Mouse (Mus musculus) E14TG2a.4 (cell line): ENCODE measurements around the gene Itpr2.

ENCODE experiments used
- H3K27me3 ChIP-seq: 2 replicates; pipeline ENCODE4 v1.6.1; 2014; ENCODE audit warnings: low read length, control low read depth; ENCODE audit not compliant: insufficient read depth
- H3K36me3 ChIP-seq: 2 replicates; pipeline ENCODE4 v1.6.1; 2014; ENCODE audit warnings: low read length, control low read depth; ENCODE audit not compliant: insufficient read depth
- H3K4me1 ChIP-seq: replicated peaks from 2 replicates; pipeline ENCODE4 v1.6.1; 2014; ENCODE audit warnings: low read depth, low read length, control low read depth
- H3K4me3 ChIP-seq: replicated peaks from 2 replicates; pipeline ENCODE4 v1.5.1; 2014; ENCODE audit warnings: mild to moderate bottlenecking, low read length
- H3K9me3 ChIP-seq: 2 replicates; pipeline ENCODE4 v1.6.1; 2014; ENCODE audit warnings: low read length, control low read depth
- CTCF ChIP-seq: conservative IDR thresholded peaks from 2 replicates; pipeline ENCODE4 v1.5.1; 2014; ENCODE audit warnings: low read length
- NANOG ChIP-seq: IDR thresholded peaks from 2 replicates; pipeline ENCODE4 v1.6.1; 2014; ENCODE audit warnings: borderline replicate concordance, low read length, mixed read lengths
- POU5F1 ChIP-seq: IDR thresholded peaks from 2 replicates; pipeline ENCODE4 v1.6.1; 2014; ENCODE audit warnings: low read length, borderline replicate concordance

Gene Itpr2

DNA sequence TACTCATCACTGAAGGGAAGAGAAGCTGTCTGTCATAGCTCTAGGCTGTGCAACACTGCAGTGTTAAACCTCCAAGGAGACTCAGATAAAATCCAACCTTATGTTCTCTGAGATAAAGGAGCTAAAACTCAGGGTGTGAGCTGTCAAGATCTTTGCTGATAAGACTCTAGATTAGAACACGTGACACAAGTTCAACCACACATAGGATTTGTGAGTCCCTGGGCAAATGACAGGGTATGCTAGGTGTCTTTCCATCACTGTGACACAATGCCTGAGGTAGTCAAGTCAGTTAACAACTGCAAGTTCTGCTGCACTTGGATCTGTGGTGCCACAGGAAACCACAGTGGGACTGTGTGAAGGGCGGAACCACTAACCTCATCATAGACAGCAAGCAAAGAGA is 67.8 kb downstream of the Itpr2 start:
- H3K4me3 ChIP-seq: no peak overlapping the region
- H3K27me3 ChIP-seq: no peaks in the 10 kb centered on the region
- TF ChIP-seq CTCF: no peak
- TF ChIP-seq POU5F1: no peak
- TF ChIP-seq NANOG: no peak
- H3K9me3 ChIP-seq: 0 out of 2 replicates have a peak, but pooled peaks cover 4% of the 10 kb centered on the region
- peaks cover 3% of the 10 kb centered on the region for H3K4me1 ChIP-seq
- H3K36me3 ChIP-seq: no peaks in the 10 kb centered on the region

DNA sequence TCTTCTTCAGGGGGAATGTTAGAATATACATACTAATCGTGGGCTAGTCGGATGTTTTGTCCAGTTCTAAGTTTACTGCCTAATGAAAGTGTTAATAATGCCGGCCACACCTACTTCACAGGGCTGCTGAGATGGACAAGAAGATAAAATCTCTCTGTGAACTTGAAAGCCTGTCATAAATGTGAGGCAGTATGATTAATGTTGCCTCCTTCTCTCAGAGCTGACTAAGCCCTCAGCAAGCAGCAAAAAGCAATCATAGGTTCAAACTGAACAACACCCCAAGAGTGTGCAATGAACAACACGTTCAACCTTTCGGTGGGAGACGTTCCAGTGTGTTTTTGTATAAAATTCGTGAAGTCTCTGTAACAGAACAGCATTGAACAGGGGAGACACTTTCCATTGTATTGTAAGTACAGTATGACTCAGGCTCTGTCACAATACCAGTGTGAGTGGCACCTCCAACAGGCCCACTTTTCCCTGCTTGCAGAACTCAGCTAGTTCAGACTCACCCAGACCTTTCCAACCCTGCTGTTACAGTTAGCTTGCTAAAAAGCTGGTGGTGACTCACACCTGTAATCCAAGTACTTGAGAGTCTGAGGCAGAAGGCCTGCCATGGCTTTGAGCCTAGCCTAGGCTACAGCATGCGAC is 69.7 kb downstream of the Itpr2 start:
- no peak for TF ChIP-seq NANOG
- TF ChIP-seq POU5F1: no peak
- TF ChIP-seq CTCF: no peak
- Histone ChIP-seq H3K4me3 (no peak overlapping the region), H3K27me3 (no peaks in the 10 kb centered on the region), H3K4me1 (peaks cover 3% of the 10 kb centered on the region), H3K9me3 (0 out of 2 replicates have a peak, but pooled peaks cover 4% of the 10 kb centered on the region), H3K36me3 (no peaks in the 10 kb centered on the region)

DNA sequence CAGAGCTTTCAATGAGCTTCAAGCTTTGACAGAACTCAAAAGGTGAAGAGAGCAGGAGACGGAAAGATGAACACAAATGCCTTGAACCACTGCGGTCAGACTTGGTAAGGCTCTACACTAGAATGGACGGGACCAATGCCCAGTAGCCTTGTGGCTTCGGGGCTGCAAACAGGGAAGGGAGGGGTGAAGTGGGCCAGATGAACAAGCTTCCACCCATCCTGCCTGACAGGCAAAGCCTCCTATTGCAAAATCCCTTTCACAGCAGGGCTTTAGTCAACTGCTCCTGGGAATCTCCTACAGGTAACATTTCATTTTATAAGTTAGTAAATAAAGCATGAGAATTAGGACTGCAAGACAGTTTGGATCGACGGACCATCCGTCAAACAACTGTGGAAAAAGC is 70.2 kb downstream of the Itpr2 start:
- Histone ChIP-seq H3K9me3 (0 out of 2 replicates have a peak, but pooled peaks cover under 1% of the 10 kb centered on the region), H3K4me3 (no peak overlapping the region), H3K4me1 (peaks cover 3% of the 10 kb centered on the region), H3K27me3 (no peaks in the 10 kb centered on the region), H3K36me3 (no peaks in the 10 kb centered on the region)
- TF ChIP-seq NANOG: no peak
- TF ChIP-seq POU5F1: no peak
- TF ChIP-seq CTCF: no peak

DNA sequence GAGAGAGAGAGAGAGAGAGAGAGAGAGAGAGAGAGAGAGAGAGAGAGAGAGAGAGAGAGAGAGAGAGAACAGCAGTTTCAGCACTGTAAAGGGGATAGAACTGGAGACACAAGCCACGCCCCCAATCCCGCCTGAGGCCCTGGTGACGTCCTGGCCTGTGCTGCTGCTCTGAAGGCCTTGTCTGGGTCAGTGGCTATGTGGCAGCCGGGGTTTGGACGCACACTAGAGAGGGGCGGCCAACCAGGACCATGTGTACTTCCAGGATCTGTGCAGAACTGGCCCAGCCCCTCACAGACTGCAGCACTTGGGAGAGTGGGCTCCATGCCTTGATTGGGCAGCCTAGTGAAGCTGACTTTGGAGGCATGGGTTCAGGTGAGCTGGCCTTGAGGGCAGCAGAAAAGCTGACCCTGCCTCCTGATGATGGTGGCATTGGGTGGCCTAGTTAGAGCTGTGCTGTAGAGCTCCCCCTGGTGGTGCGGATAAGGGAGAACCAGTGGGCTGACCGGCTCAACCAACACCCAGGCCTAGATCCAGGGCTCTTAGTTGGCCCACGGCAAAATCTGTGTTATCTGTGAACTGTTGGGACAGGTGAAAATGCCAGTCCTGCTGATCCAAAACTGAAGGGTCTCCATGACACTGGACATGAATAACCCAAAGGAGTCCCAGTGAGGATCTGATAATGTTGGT is 72.2 kb downstream of the Itpr2 start:
- Histone ChIP-seq H3K4me3 (no peak overlapping the region), H3K9me3 (no peaks in the 10 kb centered on the region), H3K27me3 (no peaks in the 10 kb centered on the region), H3K36me3 (no peaks in the 10 kb centered on the region), H3K4me1 (peaks cover 3% of the 10 kb centered on the region)
- peak; percentile 81 for TF ChIP-seq CTCF
- no peak for TF ChIP-seq POU5F1

DNA sequence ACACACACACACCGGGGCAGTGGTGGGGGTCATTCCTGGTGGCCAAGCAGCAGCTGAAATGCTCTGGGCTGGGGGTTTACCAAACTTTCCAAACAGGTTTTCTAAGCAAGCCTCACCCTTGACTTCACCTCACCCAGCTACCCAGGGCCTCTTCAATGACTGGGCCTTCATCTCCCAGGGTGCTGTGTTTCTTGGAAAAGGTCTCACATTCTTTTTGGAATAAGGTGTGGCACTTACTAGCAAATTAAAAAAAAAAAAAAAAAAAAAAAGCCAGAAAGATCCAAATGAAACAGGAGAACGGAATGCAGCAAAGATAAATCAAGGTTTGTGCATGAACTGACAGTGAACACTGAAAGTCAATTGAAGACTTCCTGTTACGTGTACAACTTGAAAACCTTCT is 77.2 kb downstream of the Itpr2 start:
- Histone ChIP-seq H3K4me1 (peaks cover 6% of the 10 kb centered on the region), H3K27me3 (no peaks in the 10 kb centered on the region), H3K9me3 (no peaks in the 10 kb centered on the region), H3K36me3 (no peaks in the 10 kb centered on the region), H3K4me3 (no peak overlapping the region)
- no peak for TF ChIP-seq POU5F1
- no peak for TF ChIP-seq CTCF

DNA sequence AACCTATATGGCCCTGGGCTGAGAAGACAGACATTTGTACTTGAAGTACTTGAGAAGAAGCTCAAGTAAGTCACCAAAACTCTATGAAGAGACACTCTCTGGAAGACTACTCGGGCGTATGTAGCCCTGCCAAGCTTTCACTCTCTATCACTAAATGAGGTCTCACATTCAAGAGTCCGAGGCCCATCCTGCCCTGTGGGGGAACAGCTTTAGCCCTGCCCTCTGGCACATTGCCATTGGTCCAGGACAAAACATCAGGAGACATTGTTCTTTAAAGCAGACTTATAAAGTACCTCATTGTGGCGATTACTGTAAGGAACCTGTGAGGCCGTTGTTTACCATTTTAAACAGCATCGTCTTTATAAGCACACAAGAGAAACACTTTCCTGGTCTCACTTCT is 77.7 kb downstream of the Itpr2 start:
- TF ChIP-seq CTCF (no peak), NANOG (no peak), POU5F1 (no peak)
- Histone ChIP-seq H3K9me3 (no peaks in the 10 kb centered on the region), H3K36me3 (no peaks in the 10 kb centered on the region), H3K4me1 (0 out of 2 replicates have a peak, but pooled peaks cover 5% of the 10 kb centered on the region), H3K27me3 (no peaks in the 10 kb centered on the region), H3K4me3 (no peak overlapping the region)

DNA sequence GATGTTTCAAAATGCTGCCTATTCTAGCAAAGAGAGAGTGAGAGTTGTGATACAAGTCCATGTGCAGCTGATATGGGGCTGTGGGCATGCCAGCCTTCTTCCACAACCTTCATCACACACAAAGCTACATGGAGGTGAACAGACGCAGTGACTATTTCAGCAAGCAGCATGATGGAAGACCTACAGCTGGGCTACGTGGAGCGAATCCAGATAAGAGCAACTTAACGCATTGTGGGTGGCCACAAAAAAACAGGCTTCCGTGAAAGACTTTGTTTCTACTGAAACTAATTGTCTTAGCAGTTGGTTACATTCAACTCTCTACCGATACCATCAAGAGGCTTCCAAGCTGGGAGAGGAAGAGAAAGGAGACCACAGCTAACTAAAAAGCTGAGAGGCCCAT is 81.3 kb downstream of the Itpr2 start:
- Histone ChIP-seq H3K36me3 (no peaks in the 10 kb centered on the region), H3K27me3 (0 out of 2 replicates have a peak, but pooled peaks cover 4% of the 10 kb centered on the region), H3K9me3 (no peaks in the 10 kb centered on the region), H3K4me1 (0 out of 2 replicates have a peak, but pooled peaks cover 5% of the 10 kb centered on the region), H3K4me3 (no peak overlapping the region)
- TF ChIP-seq NANOG (no peak), POU5F1 (no peak), CTCF (no peak)

DNA sequence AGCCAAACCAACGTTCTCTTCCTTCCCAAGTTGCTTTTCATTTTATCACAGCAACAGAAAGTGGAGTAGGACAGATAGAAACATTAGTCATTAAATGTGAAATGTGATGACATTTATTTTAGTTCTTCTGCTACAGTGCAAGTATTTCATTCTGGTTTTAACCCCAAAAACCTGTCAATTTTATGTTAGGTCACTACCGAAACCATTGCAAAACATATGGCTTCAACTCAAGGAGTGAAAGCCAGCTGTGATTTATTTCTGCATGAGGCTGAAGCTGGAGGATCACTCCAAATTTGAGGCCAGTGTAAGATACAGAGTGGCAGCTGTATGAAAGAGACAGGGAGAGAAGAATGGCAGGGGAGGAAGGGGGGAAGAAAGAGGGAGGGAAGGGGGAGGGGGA is 85.6 kb downstream of the Itpr2 start:
- no peak overlapping the region for H3K4me3 ChIP-seq
- TF ChIP-seq CTCF (no peak), NANOG (no peak), POU5F1 (no peak)
- 0 out of 2 replicates have a peak, but pooled peaks cover 4% of the 10 kb centered on the region for H3K27me3 ChIP-seq
- H3K36me3 ChIP-seq: no peaks in the 10 kb centered on the region
- peaks cover 5% of the 10 kb centered on the region; the same call in 1 of the 2 replicates for H3K4me1 ChIP-seq
- 0 out of 2 replicates have a peak, but pooled peaks cover 4% of the 10 kb centered on the region for H3K9me3 ChIP-seq
